Mouse (Mus musculus): ENCODE results near the gene Foxo6.

Foxo6 gene

GRCm38 (mm10) chr4:120284187-120284586 is 3.0 kb downstream of the Foxo6 start:
- no peak for DNase-seq (ENCODE audit: low spot score)

GRCm38 (mm10) chr4:120283141-120283540 is 4.0 kb downstream of the Foxo6 start:
- no peak for DNase-seq (ENCODE audit: low spot score)

DNA sequence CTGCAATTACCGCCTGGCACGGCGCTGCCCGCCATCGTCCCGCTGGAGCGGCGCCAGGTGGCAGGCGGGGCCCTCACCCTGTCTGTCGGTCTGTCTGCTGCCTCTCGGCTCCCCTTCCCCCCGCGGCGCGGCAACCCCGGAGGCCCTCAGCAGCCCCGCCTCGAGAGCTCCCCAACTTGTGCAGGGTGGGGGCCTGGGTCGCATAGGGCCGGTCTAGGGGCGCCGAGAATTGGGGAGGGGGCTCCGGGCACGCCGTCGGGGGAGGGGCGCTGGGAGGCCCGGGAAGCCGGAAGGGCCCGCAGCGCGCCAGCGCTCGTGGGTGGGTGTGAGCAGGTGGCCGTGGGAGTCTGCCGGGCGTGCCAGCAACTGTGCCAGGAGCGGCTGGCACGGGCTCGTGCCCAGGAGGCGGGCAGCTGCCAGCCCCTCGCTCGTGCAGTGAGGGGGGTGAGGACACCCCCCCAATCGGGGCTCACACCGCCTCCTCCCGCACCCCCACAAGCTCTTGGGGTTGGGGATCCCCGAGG is 4.5 kb downstream of the Foxo6 start:
- no peak for DNase-seq (ENCODE audit: low spot score)

DNA sequence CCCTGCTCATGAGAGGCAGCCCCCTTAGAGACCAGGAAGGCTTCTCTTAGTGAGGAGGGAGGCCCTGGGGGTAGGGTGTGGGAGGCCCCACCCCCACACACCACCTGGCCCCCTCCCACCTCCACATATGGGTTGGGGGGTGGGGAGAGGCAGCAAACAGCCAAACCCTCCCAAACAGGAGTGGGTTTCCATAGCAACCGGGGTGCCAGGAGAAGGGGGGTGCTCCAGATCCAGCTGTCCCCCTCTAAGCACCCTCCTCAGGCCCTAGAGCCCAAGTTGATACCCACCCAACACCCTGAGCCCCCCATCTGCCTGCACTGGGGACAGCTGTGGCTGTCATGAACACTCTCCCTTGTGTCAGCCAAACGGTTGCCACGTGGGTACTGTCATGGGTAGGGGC is 6.1 kb downstream of the Foxo6 start:
- no peak for DNase-seq (ENCODE audit: low spot score)

DNA sequence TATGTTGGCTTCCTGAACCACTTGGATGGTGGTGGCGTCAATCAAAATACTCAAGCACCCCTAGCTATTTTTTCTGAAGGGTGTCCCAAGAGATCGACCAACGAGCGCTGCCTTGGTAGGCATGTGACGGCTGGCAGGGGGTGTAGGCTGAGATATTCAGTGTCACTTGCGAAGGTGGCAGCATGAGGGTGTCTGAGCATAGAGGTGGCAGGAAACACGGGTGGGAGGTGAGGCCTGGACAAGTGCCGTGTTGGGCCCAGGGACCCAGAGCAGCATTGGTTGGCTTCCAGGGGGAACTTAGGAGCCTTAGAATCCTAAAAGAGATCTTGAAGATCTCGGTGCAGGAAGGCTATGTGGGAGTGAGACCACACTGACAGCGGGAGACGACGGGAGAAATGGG is 6.7 kb downstream of the Foxo6 start:
- DNase-seq (ENCODE audit: low spot score) = no peak

- DNase-seq (ENCODE audit: low spot score) = no peak
Measured at GRCm38 (mm10) chr4:120277255-120277928, 9.8 kb downstream of the Foxo6 start.

- no peak for DNase-seq (ENCODE audit: low spot score)
Measured at GRCm38 (mm10) chr4:120275487-120275886, 11.7 kb downstream of the Foxo6 start.

DNA sequence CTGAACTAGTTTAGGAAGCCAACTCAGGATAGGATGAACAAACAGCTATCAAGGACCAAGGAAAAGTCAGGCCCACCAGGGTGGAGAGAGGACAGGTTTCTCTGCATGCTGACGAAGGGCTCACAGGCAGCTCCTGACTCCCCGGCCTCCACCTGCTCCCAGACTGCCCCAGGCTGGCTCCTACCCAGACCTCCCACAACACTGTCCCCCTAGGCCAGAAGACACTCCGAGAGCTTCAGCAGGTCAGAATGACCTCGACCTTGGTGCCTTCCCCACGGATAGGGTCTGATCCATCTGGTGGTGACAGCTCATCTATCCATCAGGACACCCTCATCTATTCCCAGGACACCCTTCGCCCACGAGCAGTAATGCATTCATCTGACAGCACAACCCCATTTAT is 13.6 kb downstream of the Foxo6 start:
- no peak for DNase-seq (ENCODE audit: low spot score)

DNA sequence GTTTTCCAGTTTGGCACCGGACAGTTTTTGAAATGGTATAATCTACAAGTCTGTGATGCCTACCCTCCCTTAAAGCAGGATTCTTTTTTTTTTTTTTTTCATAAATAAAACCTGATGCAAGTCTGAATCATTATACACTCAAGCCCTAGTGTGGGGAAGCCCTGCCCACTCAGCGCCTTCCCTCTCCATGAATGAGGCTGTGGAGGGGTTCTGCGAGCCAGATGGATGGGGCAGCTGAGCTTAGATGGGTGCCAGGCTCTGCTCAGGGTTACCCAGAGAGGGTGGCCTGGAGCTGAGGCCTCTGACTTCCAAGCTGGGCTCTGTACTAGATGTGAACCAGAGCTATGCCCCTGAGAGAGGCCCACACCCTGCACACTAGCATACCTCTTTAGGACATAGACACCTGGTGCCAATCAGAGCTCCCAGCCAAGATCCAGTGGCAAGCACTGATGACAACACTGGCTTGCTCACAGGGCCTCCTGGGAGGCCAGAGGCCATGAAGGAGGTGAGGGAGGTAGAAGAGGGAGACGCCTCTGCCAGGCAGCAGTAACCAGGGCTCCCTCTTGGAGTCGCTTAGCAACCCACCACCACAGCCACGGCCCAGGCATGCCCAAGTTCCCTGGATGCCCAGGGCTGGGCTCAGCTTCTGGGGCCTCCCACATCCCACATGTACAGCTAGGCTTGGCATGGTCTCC is 15.1 kb downstream of the Foxo6 start:
- no peak for DNase-seq (ENCODE audit: low spot score)

GRCm38 (mm10) chr4:120271208-120271607 is 15.9 kb downstream of the Foxo6 start:
- DNase-seq (ENCODE audit: low spot score) = no peak

DNA sequence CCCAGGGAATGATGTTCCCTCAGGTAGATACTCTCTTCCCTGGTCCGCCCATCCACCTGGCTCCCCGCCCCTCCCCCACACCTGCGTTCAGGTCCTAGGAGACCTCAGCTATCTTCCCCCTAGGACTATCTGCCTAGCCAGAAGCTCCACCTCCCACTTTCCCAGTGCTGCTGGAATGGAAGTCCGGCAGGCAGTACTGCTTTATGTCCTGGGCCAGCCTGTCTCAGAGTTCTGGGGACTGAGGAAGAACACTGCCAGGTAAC is 16.3 kb downstream of the Foxo6 start:
- DNase-seq (ENCODE audit: low spot score) = no peak

GRCm38 (mm10) chr4:120270148-120270936 is 16.8 kb downstream of the Foxo6 start:
- no peak for DNase-seq (ENCODE audit: low spot score)

DNA sequence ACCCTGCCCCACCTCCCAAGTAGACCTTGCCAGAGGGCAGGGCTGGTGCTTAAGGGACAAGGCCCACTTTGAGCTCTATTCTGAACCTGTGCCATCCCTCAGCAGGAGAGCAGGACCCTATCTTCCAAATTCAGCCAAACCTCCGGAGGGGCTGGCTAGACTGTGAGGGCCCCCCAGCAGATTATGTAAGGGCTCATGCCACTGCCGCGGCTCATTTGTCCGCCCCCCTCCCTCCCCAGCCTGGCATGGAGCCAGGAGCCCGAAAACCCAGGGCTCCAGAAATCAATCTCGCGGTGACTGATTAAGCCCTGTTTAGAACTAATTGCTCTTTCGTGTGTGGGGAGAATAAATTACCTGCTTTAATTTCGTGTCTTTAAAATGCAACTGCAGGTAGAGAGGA is 17.7 kb downstream of the Foxo6 start:
- DNase-seq (ENCODE audit: low spot score) = no peak

GRCm38 (mm10) chr4:120268214-120269061 is 18.7 kb downstream of the Foxo6 start:
- no peak for DNase-seq (ENCODE audit: low spot score)

- DNase-seq (ENCODE audit: low spot score) = no peak
Measured at GRCm38 (mm10) chr4:120267683-120268082, 19.5 kb downstream of the Foxo6 start.

GRCm38 (mm10) chr4:120267136-120267535 is 20.0 kb downstream of the Foxo6 start:
- DNase-seq (ENCODE audit: low spot score) = no peak

DNA sequence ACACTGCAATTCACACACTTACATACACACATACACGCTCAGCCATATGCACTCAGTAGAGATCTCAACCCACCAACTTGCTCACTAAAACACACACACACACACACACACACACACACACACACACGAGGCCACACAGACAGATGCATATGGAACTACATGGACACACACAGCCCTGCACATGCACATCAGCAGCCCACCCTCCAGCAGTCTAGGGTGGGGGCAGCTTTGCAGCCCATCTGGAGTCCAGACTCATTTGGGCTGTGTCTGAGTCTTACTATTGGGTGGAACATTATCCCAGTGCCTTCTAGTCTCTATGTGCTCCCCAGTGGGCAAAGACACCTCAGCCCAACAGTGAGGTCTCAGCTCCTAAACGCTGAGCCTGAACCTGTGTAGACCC is 23.0 kb downstream of the Foxo6 start:
- DNase-seq (ENCODE audit: low spot score) = no peak

DNA sequence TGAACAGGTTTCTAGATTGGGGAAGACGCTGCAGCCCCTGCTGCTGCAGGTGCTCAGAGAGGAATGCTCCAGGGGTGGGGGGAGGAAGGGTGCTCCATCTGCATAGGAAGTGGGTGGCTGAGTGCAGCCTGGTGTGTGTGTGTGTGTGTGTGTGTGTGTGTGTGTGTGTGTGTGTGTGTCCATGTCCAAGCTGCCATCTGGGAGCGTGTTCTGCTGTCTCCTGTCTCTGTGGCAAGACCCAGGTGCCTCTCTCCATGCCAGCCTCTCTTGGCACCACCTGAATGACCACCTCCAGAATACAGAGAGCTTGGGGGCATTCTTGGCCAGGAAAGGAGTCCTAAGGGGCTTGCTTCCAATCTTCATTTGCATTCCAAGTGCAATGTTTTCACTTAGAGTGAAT is 24.4 kb downstream of the Foxo6 start:
- no peak for DNase-seq (ENCODE audit: low spot score)

- DNase-seq (ENCODE audit: low spot score) = no peak
Measured at GRCm38 (mm10) chr4:120262206-120262605, 24.9 kb downstream of the Foxo6 start.

DNA sequence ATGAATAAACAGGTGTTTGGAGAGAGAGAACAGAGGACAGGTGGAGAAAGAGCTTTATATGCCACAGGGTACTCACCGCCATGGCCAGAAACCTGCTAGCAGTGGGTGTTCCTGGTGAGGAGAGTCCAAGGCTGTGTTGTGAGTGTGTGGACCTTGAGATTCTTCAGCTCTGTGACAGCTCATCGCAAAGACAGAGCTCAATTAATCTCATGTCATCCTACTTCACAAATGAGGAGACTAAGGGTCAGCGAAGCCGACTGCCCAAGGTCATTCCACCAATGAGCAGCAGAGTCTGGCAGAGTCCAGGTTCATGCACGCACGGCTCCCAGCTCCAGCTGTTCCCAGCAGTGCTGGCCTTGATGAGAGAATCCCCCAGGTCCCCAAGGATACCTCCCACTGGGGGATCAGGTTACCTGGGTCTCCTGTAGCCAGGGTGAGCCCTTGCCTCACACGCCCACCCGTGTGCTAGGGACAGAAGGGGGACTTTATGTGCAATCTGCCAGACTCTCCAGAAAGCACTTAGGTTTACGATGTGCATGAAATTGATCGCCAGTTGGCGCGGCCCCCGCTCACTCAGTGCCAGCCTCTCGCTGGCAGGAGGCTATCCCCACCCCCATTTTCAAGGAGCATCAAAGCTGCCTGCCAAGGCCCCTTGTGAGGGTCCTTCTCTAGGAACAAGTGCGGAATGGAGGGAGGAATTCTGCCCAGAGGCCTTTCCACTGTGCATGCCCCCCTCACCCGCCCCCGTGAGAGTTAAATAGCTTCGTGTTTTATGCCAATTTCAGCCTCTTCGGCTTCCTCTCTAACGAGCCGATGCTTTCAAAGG is 27.6 kb downstream of the Foxo6 start:
- no peak for DNase-seq (ENCODE audit: low spot score)

DNA sequence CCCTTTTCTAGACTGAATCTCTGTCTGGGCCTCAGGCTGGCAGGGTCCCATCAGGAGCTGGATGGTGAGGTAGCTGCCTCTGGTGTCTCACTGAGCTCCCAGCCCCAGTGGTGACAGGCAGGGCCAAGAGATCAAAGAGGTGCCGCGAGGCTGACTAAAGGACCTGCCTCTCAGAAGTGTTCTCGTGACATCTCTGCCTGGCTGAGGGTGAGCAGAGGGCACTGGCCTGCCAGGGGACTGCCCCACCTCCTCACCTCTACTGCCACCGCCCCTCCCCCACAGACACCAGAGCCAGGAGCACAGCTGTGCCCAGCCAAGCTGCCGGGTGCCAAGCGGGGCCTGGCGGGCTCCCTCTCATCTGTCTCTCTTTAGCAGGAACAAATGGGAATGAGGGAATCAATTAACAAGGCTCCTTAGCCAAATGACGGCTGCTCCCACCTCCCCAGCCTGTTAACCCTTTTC is 38.3 kb downstream of the Foxo6 start:
- DNase-seq (ENCODE audit: low spot score) = no peak

Data from urinary bladder, postnatal 10 days (tissue).